Mouse (Mus musculus): Measurements from ENCODE around the gene Il12rb1.

DNA sequence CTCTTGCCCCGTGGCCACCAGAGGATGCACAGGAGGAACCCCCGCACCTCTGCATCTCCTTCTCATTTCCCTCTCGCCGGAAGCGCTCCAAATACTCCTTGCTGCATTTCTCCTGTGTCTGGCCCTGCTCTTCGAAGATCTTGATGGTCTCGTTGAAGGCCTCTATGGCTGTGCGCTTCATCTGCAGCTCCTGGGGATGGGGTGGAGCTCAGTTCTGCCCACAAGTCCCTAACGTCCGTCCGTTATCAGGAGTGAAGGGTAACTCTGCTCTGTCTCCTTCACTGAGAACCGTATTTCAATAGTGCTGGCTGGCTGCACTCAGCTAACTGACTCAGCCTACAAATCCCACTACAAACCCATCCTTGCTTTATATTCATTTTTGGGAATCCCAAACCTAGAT, 38.4 kb upstream of the Il12rb1 start:
- no peak for TF ChIP-seq CTCF (IDR thresholded peaks at IDR 0.05; ENCODE audit: extremely low read depth, insufficient read length, insufficient replicate concordance, low read depth, low read length)
- TF ChIP-seq POLR2A (IDR thresholded peaks at IDR 0.05; ENCODE audit: low read depth, low read length) = no peak

All from small intestine, adult 2 months (tissue).